Mouse (Mus musculus): ENCODE results near the gene Tmeff2. TPM values are rescaled to one million over a fixed set of nuclear protein-coding genes. Genes with fewer than 3 reads are reported as not detected.

The Tmeff2 gene
- total RNA-seq, 2 experiments from 2014 or later: 53.8 to 56.8 TPM

- no peak for DNase-seq (ENCODE audit: low spot score in 2 of 2)
These were observed 79.1 kb downstream of the Tmeff2 start for GRCm38 (mm10) chr1:50979358-50980081.

- peak in 1 of 2 experiments; percentile 16 for DNase-seq (ENCODE audit: low spot score in 2 of 2)
These were observed 80.1 kb downstream of the Tmeff2 start for GRCm38 (mm10) chr1:50980591-50980990.

DNA sequence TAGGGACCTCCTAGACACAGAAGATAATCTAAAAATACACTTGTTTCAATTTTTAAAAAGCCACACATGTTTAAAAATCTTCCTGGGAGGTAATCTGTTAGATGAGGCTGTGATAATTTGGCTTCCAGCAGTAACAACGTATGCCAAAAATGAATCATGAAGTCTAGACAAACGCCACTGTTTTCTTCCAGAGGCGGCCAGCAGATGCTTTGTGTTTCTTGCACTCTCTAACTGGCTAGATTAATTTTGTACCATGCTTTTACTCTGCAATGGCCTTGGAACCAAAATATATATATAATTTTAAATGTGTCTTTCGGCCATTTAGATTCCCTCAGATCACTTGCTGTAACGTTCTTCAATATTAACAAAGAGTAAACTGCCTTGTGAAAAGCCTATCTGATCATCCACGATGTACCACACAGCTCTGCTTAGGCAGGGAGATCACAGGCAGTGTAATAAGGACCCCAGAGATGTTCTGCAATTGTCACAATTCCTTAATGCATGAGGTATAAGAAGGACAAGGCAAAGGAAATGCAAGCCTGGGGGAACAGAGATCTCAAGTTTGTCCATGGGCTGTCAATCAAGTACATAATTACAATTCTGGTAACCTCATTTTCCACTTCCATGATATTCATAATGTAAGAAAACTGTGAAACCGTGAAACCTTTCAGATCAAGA is 80.8 kb downstream of the Tmeff2 start:
- DNase-seq (ENCODE audit: low spot score in 2 of 2): no peak

GRCm38 (mm10) chr1:50990661-50991060 is 90.2 kb downstream of the Tmeff2 start:
- no peak for DNase-seq (ENCODE audit: low spot score in 2 of 2)

GRCm38 (mm10) chr1:50994505-50994904 is 94.1 kb downstream of the Tmeff2 start:
- DNase-seq (ENCODE audit: low spot score in 2 of 2): no peak

- no peak for DNase-seq (ENCODE audit: low spot score in 2 of 2)
These were observed 99.3 kb downstream of the Tmeff2 start for GRCm38 (mm10) chr1:50999793-51000192.

GRCm38 (mm10) chr1:51008344-51008743 is 107.9 kb downstream of the Tmeff2 start:
- DNase-seq (ENCODE audit: low spot score in 2 of 2): no peak

DNA sequence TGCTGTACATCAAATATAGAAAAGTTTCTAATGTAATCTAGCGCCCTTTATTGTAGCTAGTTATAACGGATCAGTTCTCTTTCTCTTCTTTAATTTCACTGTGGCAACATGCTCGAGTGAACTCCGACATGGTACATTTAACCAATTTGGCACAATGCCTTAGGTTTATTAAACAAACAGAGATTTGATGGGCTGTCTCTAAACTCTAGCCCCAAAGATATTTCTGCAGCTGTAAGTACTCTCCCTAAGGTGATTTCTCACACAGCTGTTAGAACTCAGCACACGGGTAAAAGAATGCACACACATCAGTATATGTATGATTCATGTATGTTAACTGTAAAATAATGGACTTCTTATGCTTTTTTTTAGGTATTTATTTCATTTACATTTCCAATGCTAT is 139.8 kb downstream of the Tmeff2 start:
- no peak for DNase-seq (ENCODE audit: low spot score in 2 of 2)

- DNase-seq (ENCODE audit: low spot score in 2 of 2): no peak
These were observed 144.4 kb downstream of the Tmeff2 start for GRCm38 (mm10) chr1:51044810-51045209.

GRCm38 (mm10) chr1:51064549-51064948 is 164.1 kb downstream of the Tmeff2 start:
- no peak for DNase-seq (ENCODE audit: low spot score in 2 of 2)

- no peak for DNase-seq (ENCODE audit: low spot score in 2 of 2)
These were observed 165.2 kb downstream of the Tmeff2 start for GRCm38 (mm10) chr1:51065652-51066051.

DNA sequence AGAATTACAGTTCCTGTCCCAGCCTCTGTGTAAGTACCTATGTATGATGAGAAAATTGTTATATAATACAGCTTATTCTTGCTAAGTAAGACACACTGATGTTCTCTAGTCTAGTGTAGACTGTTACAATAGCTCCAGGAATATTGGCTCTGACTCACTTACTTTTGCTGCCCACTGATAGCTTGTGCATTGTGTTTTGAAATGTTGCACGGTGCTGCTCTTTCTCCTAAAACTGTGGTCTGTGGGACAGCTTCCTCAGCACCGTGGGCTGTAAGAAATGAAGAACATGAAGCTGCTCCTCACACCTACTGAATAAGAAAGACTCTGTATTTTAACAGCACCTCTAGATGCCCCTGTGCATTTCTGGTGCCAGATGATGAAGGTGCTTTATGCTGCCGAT is 168.4 kb downstream of the Tmeff2 start:
- no peak for DNase-seq (ENCODE audit: low spot score in 2 of 2)

DNA sequence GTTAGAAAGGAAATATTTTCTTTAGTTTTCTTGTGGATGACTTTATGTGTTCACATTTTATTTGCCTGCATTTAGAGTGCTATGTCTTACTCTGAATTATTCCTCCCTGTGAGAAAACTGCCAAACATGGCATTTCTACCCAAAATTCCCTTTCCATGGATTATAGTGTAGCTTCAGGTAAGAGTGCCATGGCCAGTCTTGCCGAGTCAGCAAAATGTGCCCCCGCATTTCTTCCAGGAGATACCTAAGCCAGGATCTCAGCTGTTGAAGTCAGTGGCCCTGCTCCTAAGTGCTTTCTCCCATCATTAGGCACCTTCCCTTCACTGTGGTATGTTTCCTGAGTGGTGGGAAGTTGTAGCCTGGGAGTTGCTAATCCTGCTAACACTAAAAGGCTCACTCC is 168.8 kb downstream of the Tmeff2 start:
- no peak for DNase-seq (ENCODE audit: low spot score in 2 of 2)

DNA sequence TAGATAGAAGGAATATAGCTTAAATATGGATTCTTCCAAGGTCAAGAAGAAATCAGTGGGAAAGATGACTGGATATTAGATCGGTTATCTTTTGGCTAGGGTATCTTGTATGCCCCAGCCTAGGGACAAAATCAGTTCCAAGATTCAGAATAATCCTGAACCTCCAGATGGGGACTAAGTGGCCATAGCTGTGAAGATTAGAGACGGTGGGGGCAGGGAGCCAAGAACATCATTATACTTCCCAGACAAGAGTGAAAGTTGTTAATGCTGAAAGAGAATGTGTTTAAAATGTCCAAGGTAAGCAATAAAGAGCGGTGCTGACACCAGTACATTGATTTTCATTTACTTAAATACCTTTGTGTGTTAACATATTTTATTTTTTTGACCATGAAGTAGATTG is 173.6 kb downstream of the Tmeff2 start:
- DNase-seq (ENCODE audit: low spot score in 2 of 2): no peak

GRCm38 (mm10) chr1:51075785-51076771 is 175.6 kb downstream of the Tmeff2 start:
- peak in 1 of 2 experiments; percentile 29 for DNase-seq (ENCODE audit: low spot score in 2 of 2)

DNA sequence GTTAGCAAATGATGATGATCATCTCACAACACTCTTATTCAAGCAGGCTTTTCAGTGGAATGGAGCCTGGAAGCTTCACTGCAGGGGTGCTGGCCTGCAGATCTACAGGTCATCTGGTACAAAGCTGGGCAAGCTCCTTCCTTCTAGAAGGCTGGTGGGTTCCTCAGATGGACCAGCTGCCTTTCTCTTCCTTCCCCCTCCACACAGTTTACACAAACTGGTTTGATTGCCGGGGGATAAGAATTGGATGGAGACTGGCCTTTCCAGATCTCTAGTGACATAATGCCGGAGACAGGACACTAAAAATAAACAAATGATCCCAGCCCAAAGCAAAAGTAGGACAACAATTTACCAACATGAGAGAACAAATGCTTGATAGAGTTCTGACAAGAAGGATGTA is 188.5 kb downstream of the Tmeff2 start:
- no peak for DNase-seq (ENCODE audit: low spot score in 2 of 2)

- DNase-seq (ENCODE audit: low spot score in 2 of 2): no peak
These were observed 189.4 kb downstream of the Tmeff2 start for GRCm38 (mm10) chr1:51089803-51090202.

- no peak for DNase-seq (ENCODE audit: low spot score in 2 of 2)
These were observed 189.8 kb downstream of the Tmeff2 start for GRCm38 (mm10) chr1:51090212-51090761.

DNA sequence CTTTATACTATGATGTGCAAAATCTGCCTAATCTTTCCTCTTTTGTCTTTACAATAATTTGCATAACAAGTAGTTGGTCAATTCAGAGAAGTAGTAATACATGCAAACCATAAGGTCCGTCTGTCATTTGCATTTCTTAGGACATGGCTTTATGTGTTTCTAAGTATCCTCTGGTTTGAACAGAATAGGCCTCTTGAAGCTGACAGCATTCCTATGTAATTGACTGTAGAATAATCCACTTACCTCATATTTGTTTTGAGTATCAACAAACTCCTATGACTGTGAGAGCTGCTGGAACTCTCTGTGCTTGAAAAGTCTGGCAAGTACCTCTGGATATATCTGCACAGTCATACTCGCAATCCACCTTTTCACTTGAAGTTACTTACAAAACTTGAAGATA is 194.3 kb downstream of the Tmeff2 start:
- DNase-seq (ENCODE audit: low spot score in 2 of 2): no peak

DNA sequence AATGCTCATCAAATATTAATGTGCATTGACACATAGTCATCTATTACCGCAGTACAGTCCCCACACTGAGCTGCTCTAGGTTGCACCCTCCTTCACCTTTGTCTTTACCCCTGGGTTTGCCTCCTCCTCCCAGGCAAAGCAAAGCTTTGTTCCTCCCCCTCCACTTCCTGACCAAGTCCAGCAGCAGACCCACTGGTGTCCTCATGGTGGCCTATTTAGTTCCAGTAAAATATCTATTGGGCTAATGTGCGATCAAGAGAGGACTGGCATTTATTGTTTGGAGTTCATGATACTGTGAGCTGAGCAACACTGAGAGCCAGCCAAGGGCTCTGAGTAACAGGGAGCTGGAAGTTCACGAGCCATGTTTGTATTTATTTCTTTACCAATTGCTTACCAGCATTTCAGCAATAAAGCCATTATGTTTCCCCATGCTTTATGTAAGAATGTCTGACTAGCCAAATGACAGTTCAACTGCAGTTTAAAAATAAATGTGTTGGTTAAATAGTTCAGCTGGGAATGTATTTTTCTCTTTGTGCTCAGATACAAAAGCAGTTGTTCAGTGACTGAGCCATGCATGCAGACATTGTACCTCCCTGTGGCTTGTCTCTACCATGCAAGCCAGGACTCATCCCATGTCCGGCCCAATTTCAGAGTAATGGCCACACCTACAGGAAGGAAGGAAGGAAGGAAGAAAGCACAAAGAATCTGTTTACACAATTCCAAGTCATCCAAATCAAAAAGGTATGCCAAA is 196.6 kb downstream of the Tmeff2 start:
- DNase-seq (ENCODE audit: low spot score in 2 of 2): no peak

All from layer of hippocampus, postnatal 14 days (tissue).